Mouse (Mus musculus) central nervous system, embryonic 11.5 days (tissue): ENCODE data around the gene Rhox12. TPM values are rescaled to one million over a fixed set of nuclear protein-coding genes. Genes with fewer than 3 reads are reported as not detected.

ENCODE experiments used
- polyA plus RNA-seq: library from polyadenylated mRNA; depleted of rRNA; stranded (reverse); fragments of >200 nt; gene quantifications from 2 replicates; pipeline ENCODE4 v1.2.3, GENCODE M21; 2012; rRNA removed

The Rhox12 gene
- not detected in 2 replicates for polyA plus RNA-seq

GRCm38 (mm10) chrX:38110807-38111206 lies at the start of gene Rhox12:
Gene Rhox12, minus strand, starts transcription at chrX:38110907.

GRCm38 (mm10) chrX:38120982-38121381 lies 10.3 kb upstream of the Rhox12 start, which contains the start of gene Rhox13:
Gene Rhox13, plus strand, starts transcription at chrX:38121219.

GRCm38 (mm10) chrX:38085041-38085440 lies 25.7 kb downstream of the Rhox12 start, which contains the start of gene Rhox11:
Gene Rhox11, minus strand, starts transcription at chrX:38085141.

GRCm38 (mm10) chrX:38066175-38066574 lies 44.5 kb downstream of the Rhox12 start, which contains the start of gene Rhox10:
Gene Rhox10, plus strand, starts transcription at chrX:38066475.

Other genes starting within 250 kb of the Rhox12 start
- gene Rhox8, start 232.0 kb downstream of the Rhox12 start, polyA plus RNA-seq, result not detected in 2 replicates
- gene Rhox7b, start 213.7 kb downstream of the Rhox12 start, polyA plus RNA-seq, result not detected in 2 replicates
- gene Rhox9, start 209.1 kb downstream of the Rhox12 start, polyA plus RNA-seq, result 0.50 TPM in 1 of 2 replicates, not detected in the other
- not detected in 2 replicates for gene Btg1-ps1, start 92.1 kb downstream of the Rhox12 start, polyA plus RNA-seq
- not detected in 2 replicates for gene Btg1-ps2, start 67.8 kb downstream of the Rhox12 start, polyA plus RNA-seq
- gene Rhox10, start 44.4 kb downstream of the Rhox12 start, polyA plus RNA-seq, result not detected in 2 replicates
- not detected in 2 replicates for gene Rhox11, start 25.8 kb downstream of the Rhox12 start, polyA plus RNA-seq
- gene Rhox13, start 10.3 kb upstream of the Rhox12 start, polyA plus RNA-seq, result not detected in 2 replicates
- 9.2 and 18.2 TPM in 2 replicates for gene Zbtb33, start 78.9 kb upstream of the Rhox12 start, polyA plus RNA-seq
- gene Tmem255a, start 141.5 kb upstream of the Rhox12 start, polyA plus RNA-seq, result 3.5 and 12.1 TPM in 2 replicates
- 0.01 and 0.02 TPM in 2 replicates for gene Atp1b4, start 205.3 kb upstream of the Rhox12 start, polyA plus RNA-seq